Mouse (Mus musculus) limb, embryonic 15.5 days (tissue): ENCODE data around the gene Pigf. TPM values are rescaled to one million over a fixed set of nuclear protein-coding genes. Genes with fewer than 3 reads are reported as not detected.
A peak's percentile ranks its signal among the peaks of the same experiment; 100 is the strongest.

ENCODE experiments used
- ATAC-seq: fragments of 200-750 bp; cut with Nextera tagmentation; 2 replicates; pipeline ENCODE4 v1.8.0; 2017; ENCODE audit warnings: low read depth, moderate TSS enrichment; ENCODE audit not compliant: insufficient number of reproducible peaks, low FRiP score, low TSS enrichment
- H3K27ac ChIP-seq: fragments of 300-500 bp; sonication (generic); 2 replicates; pipeline ENCODE4 v1.5.1; 2015; ENCODE audit warnings: moderate library complexity, mild to moderate bottlenecking, inconsistent platforms
- H3K27me3 ChIP-seq: fragments of 300-500 bp; sonication (generic); 2 replicates; pipeline ENCODE4 v1.6.1; 2015; ENCODE audit warnings: inconsistent platforms
- H3K36me3 ChIP-seq: fragments of 300-500 bp; sonication (generic); 2 replicates; pipeline ENCODE4 v1.6.1; 2015; ENCODE audit warnings: inconsistent platforms
- H3K4me1 ChIP-seq: fragments of 300-500 bp; sonication (generic); 2 replicates; pipeline ENCODE4 v1.6.1; 2015; ENCODE audit warnings: inconsistent platforms
- H3K4me2 ChIP-seq: fragments of 300-500 bp; sonication (generic); 2 replicates; pipeline ENCODE4 v1.6.1; 2015; ENCODE audit warnings: mild to moderate bottlenecking, inconsistent platforms
- H3K4me3 ChIP-seq: fragments of 300-500 bp; sonication (generic); 2 replicates; pipeline ENCODE4 v1.5.1; 2015; ENCODE audit warnings: mild to moderate bottlenecking, inconsistent platforms
- H3K9ac ChIP-seq: fragments of 300-500 bp; sonication (generic); 2 replicates; pipeline ENCODE4 v1.6.1; 2015; ENCODE audit warnings: inconsistent platforms
- H3K9me3 ChIP-seq: fragments of 300-500 bp; sonication (generic); 2 replicates; pipeline ENCODE4 v1.6.1; 2016; ENCODE audit warnings: inconsistent platforms
- WGBS: fragments of 180-500 bp; shearing (Covaris S2); methylation state at CpG from one replicate; pipeline ENCODE4 v1.1.7; 2015; 5-methylcytosine and 5-hydroxymethylcytosine counted together
- polyA plus RNA-seq: library from polyadenylated mRNA; unstranded; fragments of >200 nt; fragmentation: Nextera tagmentation; extraction: Ambion mirVana; gene quantifications from 2 replicates; pipeline ENCODE4 v1.2.1, GENCODE M21; 2015

Pigf gene
- polyA plus RNA-seq, 1 experiment from 2014 or later: 30.4 TPM

GRCm38 (mm10) chr17:87053921-87054320 lies 28.7 kb upstream of the Pigf start:
- H3K27ac ChIP-seq: no peak overlapping the region
- no peaks in the 10 kb centered on the region for H3K9me3 ChIP-seq
- H3K4me3 ChIP-seq: no peak overlapping the region
- no peak for ATAC-seq
- H3K9ac ChIP-seq: no peak overlapping the region
- H3K4me2 ChIP-seq: no peak overlapping the region
- WGBS: 79% methylated on average over 5 of the region's 5 CpGs
- H3K36me3 ChIP-seq: no peaks in the 10 kb centered on the region
- H3K27me3 ChIP-seq: no peaks in the 10 kb centered on the region
- H3K4me1 ChIP-seq: peaks cover 41% of the 10 kb centered on the region

GRCm38 (mm10) chr17:87052432-87052831 lies 27.2 kb upstream of the Pigf start:
- H3K4me3 ChIP-seq: no peak overlapping the region
- peaks cover 29% of the 10 kb centered on the region for H3K4me1 ChIP-seq
- no peak overlapping the region for H3K4me2 ChIP-seq
- H3K27ac ChIP-seq: no peak overlapping the region
- H3K36me3 ChIP-seq: no peaks in the 10 kb centered on the region
- no peak for ATAC-seq
- no peak overlapping the region for H3K9ac ChIP-seq
- H3K9me3 ChIP-seq: no peaks in the 10 kb centered on the region
- no peaks in the 10 kb centered on the region for H3K27me3 ChIP-seq
- WGBS: 60% methylated on average over 1 of the region's 1 CpGs

- H3K9me3 ChIP-seq: no peaks in the 10 kb centered on the region
- H3K4me1 ChIP-seq: peaks cover 23% of the 10 kb centered on the region
- H3K4me3 ChIP-seq: no peak overlapping the region
- ATAC-seq: no peak
- H3K27ac ChIP-seq: no peak overlapping the region
- no peaks in the 10 kb centered on the region for H3K36me3 ChIP-seq
- no peaks in the 10 kb centered on the region for H3K27me3 ChIP-seq
- H3K9ac ChIP-seq: no peak overlapping the region
- no peak overlapping the region for H3K4me2 ChIP-seq
- WGBS: 97% methylated on average over 1 of the region's 1 CpGs
Measured at GRCm38 (mm10) chr17:87051652-87052051, 26.4 kb upstream of the Pigf start.

GRCm38 (mm10) chr17:87050469-87051175 lies 25.4 kb upstream of the Pigf start:
- ATAC-seq: peak; percentile 60; the same call in 1 of the 2 replicates
- Histone ChIP-seq H3K27ac (no peak overlapping the region), H3K4me1 (peaks cover 19% of the 10 kb centered on the region), H3K4me3 (no peak overlapping the region), H3K9ac (no peak overlapping the region), H3K27me3 (no peaks in the 10 kb centered on the region), H3K36me3 (no peaks in the 10 kb centered on the region), H3K9me3 (no peaks in the 10 kb centered on the region), H3K4me2 (no peak overlapping the region)
- 50% methylated on average over 9 of the region's 9 CpGs for WGBS

- ATAC-seq: no peak
- WGBS: 44% methylated on average over 5 of the region's 5 CpGs
- Histone ChIP-seq H3K4me3 (no peak overlapping the region), H3K4me1 (peaks cover 10% of the 10 kb centered on the region), H3K4me2 (no peak overlapping the region), H3K36me3 (no peaks in the 10 kb centered on the region), H3K27me3 (no peaks in the 10 kb centered on the region), H3K27ac (no peak overlapping the region), H3K9me3 (no peaks in the 10 kb centered on the region), H3K9ac (no peak overlapping the region)
Measured at GRCm38 (mm10) chr17:87049696-87050095, 24.5 kb upstream of the Pigf start.

- ATAC-seq: no peak
- H3K27ac ChIP-seq: no peak overlapping the region
- no peaks in the 10 kb centered on the region for H3K36me3 ChIP-seq
- H3K9ac ChIP-seq: no peak overlapping the region
- no peak overlapping the region for H3K4me3 ChIP-seq
- H3K4me2 ChIP-seq: no peak overlapping the region
- peaks cover 3% of the 10 kb centered on the region; the same call in 1 of the 2 replicates for H3K4me1 ChIP-seq
- H3K27me3 ChIP-seq: no peaks in the 10 kb centered on the region
- WGBS: 80% methylated on average over 8 of the region's 8 CpGs
- H3K9me3 ChIP-seq: no peaks in the 10 kb centered on the region
Measured at GRCm38 (mm10) chr17:87044796-87045195, 19.6 kb upstream of the Pigf start.

GRCm38 (mm10) chr17:87044364-87044763 lies 19.2 kb upstream of the Pigf start:
- Histone ChIP-seq H3K36me3 (no peaks in the 10 kb centered on the region), H3K9me3 (no peaks in the 10 kb centered on the region), H3K9ac (no peak overlapping the region), H3K27ac (0 out of 2 replicates have a peak overlapping the region, but pooled peaks have one; percentile 23), H3K27me3 (no peaks in the 10 kb centered on the region), H3K4me2 (no peak overlapping the region), H3K4me3 (no peak overlapping the region), H3K4me1 (no peaks in the 10 kb centered on the region)
- peak; percentile 52; the same call in 1 of the 2 replicates for ATAC-seq
- under 1% methylated on average over 15 of the region's 15 CpGs for WGBS

- H3K4me2 ChIP-seq: no peak overlapping the region
- no peaks in the 10 kb centered on the region for H3K27me3 ChIP-seq
- no peak overlapping the region for H3K4me3 ChIP-seq
- ATAC-seq: no peak
- H3K9me3 ChIP-seq: no peaks in the 10 kb centered on the region
- H3K4me1 ChIP-seq: no peaks in the 10 kb centered on the region
- H3K36me3 ChIP-seq: no peaks in the 10 kb centered on the region
- no peak overlapping the region for H3K9ac ChIP-seq
- H3K27ac ChIP-seq: no peak overlapping the region
- 63% methylated on average over 19 of the region's 19 CpGs for WGBS
Measured at GRCm38 (mm10) chr17:87041739-87042138, 16.5 kb upstream of the Pigf start.

GRCm38 (mm10) chr17:87038496-87038895 lies 13.3 kb upstream of the Pigf start:
- no peak for ATAC-seq
- no peak overlapping the region for H3K9ac ChIP-seq
- 87% methylated on average over 5 of the region's 5 CpGs for WGBS
- no peaks in the 10 kb centered on the region for H3K4me1 ChIP-seq
- peaks cover 9% of the 10 kb centered on the region for H3K36me3 ChIP-seq
- no peak overlapping the region for H3K4me3 ChIP-seq
- H3K27me3 ChIP-seq: no peaks in the 10 kb centered on the region
- no peak overlapping the region for H3K4me2 ChIP-seq
- H3K27ac ChIP-seq: no peak overlapping the region
- no peaks in the 10 kb centered on the region for H3K9me3 ChIP-seq

GRCm38 (mm10) chr17:87036141-87037073 lies 11.2 kb upstream of the Pigf start:
- H3K36me3 ChIP-seq: peaks cover 18% of the 10 kb centered on the region
- no peak overlapping the region for H3K27ac ChIP-seq
- no peaks in the 10 kb centered on the region for H3K27me3 ChIP-seq
- H3K4me2 ChIP-seq: no peak overlapping the region
- H3K9me3 ChIP-seq: no peaks in the 10 kb centered on the region
- H3K4me3 ChIP-seq: no peak overlapping the region
- no peak for ATAC-seq
- H3K4me1 ChIP-seq: no peaks in the 10 kb centered on the region
- 50% methylated on average over 9 of the region's 10 CpGs for WGBS
- no peak overlapping the region for H3K9ac ChIP-seq

- no peak; the same call in none of the 2 replicates for ATAC-seq
- H3K4me1 ChIP-seq: peaks cover 12% of the 10 kb centered on the region; the same call in 1 of the 2 replicates
- under 1% methylated on average over 55 of the region's 55 CpGs for WGBS
- no peaks in the 10 kb centered on the region for H3K27me3 ChIP-seq
- peak overlapping the region; percentile 82 for H3K4me3 ChIP-seq
- H3K36me3 ChIP-seq: peaks cover 8% of the 10 kb centered on the region; the same call in 1 of the 2 replicates
- H3K27ac ChIP-seq: peak overlapping the region; percentile 27
- no peaks in the 10 kb centered on the region for H3K9me3 ChIP-seq
- peak overlapping the region; percentile 96 for H3K4me2 ChIP-seq
- peak overlapping the region; percentile 57 for H3K9ac ChIP-seq
Measured at GRCm38 (mm10) chr17:87024491-87025242, 539 bp downstream of the Pigf start.
